Mouse (Mus musculus): ENCODE data around the gene Slc29a3.

GRCm38 (mm10) chr10:60753941-60754340 lies 1.3 kb upstream of the Slc29a3 start:
- TF ChIP-seq POLR2A (IDR thresholded peaks at IDR 0.05; ENCODE audit: insufficient read length, low read depth) (no peak), MYOD1 (IDR thresholded peaks at IDR 0.05; ENCODE audit: control insufficient read depth in 1 of 3, insufficient read length in 2 of 3, low read depth in 2 of 3) (no peak), REST (IDR thresholded peaks at IDR 0.05; ENCODE audit: insufficient read depth, insufficient read length) (no peak), TCF12 (IDR thresholded peaks at IDR 0.05; ENCODE audit: insufficient read depth, poor library complexity, severe bottlenecking) (no peak), USF1 (IDR thresholded peaks at IDR 0.05; ENCODE audit: low read depth) (no peak), MAX (IDR thresholded peaks at IDR 0.05; ENCODE audit: low read depth) (no peak), MYOG (IDR thresholded peaks at IDR 0.05; ENCODE audit: control insufficient read depth in 1 of 3, insufficient read depth in 1 of 3, insufficient read length in 2 of 3, low read depth in 2 of 3) (no peak), POLR2AphosphoS2 (IDR thresholded peaks at IDR 0.05; ENCODE audit: insufficient read length, low read depth) (no peak), E2F4 (IDR thresholded peaks at IDR 0.05; ENCODE audit: insufficient read depth) (no peak)

All from myocyte (in vitro differentiated cells).